Mouse (Mus musculus) liver, postnatal 0 days (tissue): ENCODE results near the gene Pold1. TPM values are rescaled to one million over a fixed set of nuclear protein-coding genes. Genes with fewer than 3 reads are reported as not detected.

ENCODE experiments used
- ATAC-seq: fragments of 200-750 bp; cut with Nextera tagmentation; 2 replicates; pipeline ENCODE4 v1.8.0; 2017; ENCODE audit warnings: mild to moderate bottlenecking, moderate library complexity
- DNase-seq: peaks from one replicate; pipeline ENCODE4 v3.0.0-alpha.2; 2016
- H3K27ac ChIP-seq: fragments of 300-500 bp; sonication (generic); 2 replicates; pipeline ENCODE4 v1.5.1; 2014; ENCODE audit warnings: antibody characterized with exemption, moderate library complexity, mild to moderate bottlenecking, low read depth
- H3K27me3 ChIP-seq: fragments of 300-500 bp; sonication (generic); 2 replicates; pipeline ENCODE4 v1.6.1; 2014; ENCODE audit warnings: low read length, control low read depth, mixed read lengths; ENCODE audit not compliant: insufficient read depth
- H3K36me3 ChIP-seq: fragments of 300-500 bp; sonication (generic); replicated peaks from 2 replicates; pipeline ENCODE4 v1.6.1; 2014; ENCODE audit warnings: mild to moderate bottlenecking, control low read depth, low read length, moderate library complexity, mixed read lengths; ENCODE audit not compliant: insufficient read depth
- H3K4me1 ChIP-seq: fragments of 300-500 bp; sonication (generic); 2 replicates; pipeline ENCODE4 v1.6.1; 2014; ENCODE audit warnings: antibody characterized with exemption, mild to moderate bottlenecking, control low read depth; ENCODE audit not compliant: insufficient read depth
- H3K4me2 ChIP-seq: fragments of 300-500 bp; sonication (generic); 2 replicates; pipeline ENCODE4 v1.6.1; 2014; ENCODE audit warnings: low read depth, mild to moderate bottlenecking, low read length, moderate library complexity, mixed read lengths
- H3K4me3 ChIP-seq: fragments of 300-500 bp; sonication (generic); 2 replicates; pipeline ENCODE4 v1.5.1; 2014; ENCODE audit warnings: low read depth, low read length
- H3K9ac ChIP-seq: fragments of 300-500 bp; sonication (generic); replicated peaks from 2 replicates; pipeline ENCODE4 v1.6.1; 2014; ENCODE audit warnings: mild to moderate bottlenecking, moderate library complexity
- H3K9me3 ChIP-seq: fragments of 300-500 bp; sonication (generic); 2 replicates; pipeline ENCODE4 v1.6.1; 2016; ENCODE audit warnings: mild to moderate bottlenecking, control low read depth, low read length, mixed read lengths
- CTCF ChIP-seq: sonication (generic); IDR thresholded peaks from 2 replicates; pipeline ENCODE4 v1.5.1; 2016; ENCODE audit warnings: antibody characterized with exemption, low read depth
- EP300 ChIP-seq: IDR thresholded peaks from 2 replicates; pipeline ENCODE4 v1.6.1; 2016; ENCODE audit warnings: antibody characterized with exemption, low read depth, mild to moderate bottlenecking
- WGBS: fragments of 180-500 bp; shearing (Covaris S2); extraction: QIAGEN DNeasy Blood & Tissue Kit; methylation state at CpG from one replicate; pipeline ENCODE4 v1.1.7; 2014; ENCODE audit not compliant: insufficient replicate concordance; 5-methylcytosine and 5-hydroxymethylcytosine counted together
- polyA plus RNA-seq: library from polyadenylated mRNA; unstranded; fragments of >200 nt; fragmentation: Nextera tagmentation; extraction: Ambion mirVana; gene quantifications from 2 replicates; pipeline ENCODE4 v1.2.1, GENCODE M21; 2015

Gene Pold1
- polyA plus RNA-seq, 1 experiment from 2014 or later, result 25.1 TPM

GRCm38 (mm10) chr7:44492166-44492826 lies 56.4 kb downstream of the Pold1 start:
- peak; percentile 13 for DNase-seq
- Histone ChIP-seq H3K36me3 (peaks cover 26% of the 10 kb centered on the region), H3K9ac (no peak overlapping the region), H3K4me1 (peaks cover 20% of the 10 kb centered on the region), H3K27ac (no peak overlapping the region), H3K9me3 (no peaks in the 10 kb centered on the region), H3K4me2 (no peak overlapping the region), H3K27me3 (no peaks in the 10 kb centered on the region), H3K4me3 (no peak overlapping the region)
- WGBS, result 89% methylated on average over 21 of the region's 21 CpGs
- no peak for ATAC-seq
- TF ChIP-seq CTCF, result no peak
- TF ChIP-seq EP300, result no peak

- Histone ChIP-seq H3K27me3 (no peaks in the 10 kb centered on the region), H3K4me1 (peaks cover 12% of the 10 kb centered on the region), H3K9ac (no peak overlapping the region), H3K4me2 (no peak overlapping the region), H3K9me3 (no peaks in the 10 kb centered on the region), H3K36me3 (peaks cover 26% of the 10 kb centered on the region), H3K27ac (no peak overlapping the region), H3K4me3 (no peak overlapping the region)
- no peak for TF ChIP-seq CTCF
- TF ChIP-seq EP300, result no peak
- WGBS, result 97% methylated on average over 5 of the region's 5 CpGs
- DNase-seq (peak; percentile 14), ATAC-seq (no peak)
Observed at GRCm38 (mm10) chr7:44491391-44491790, 57.3 kb downstream of the Pold1 start.

GRCm38 (mm10) chr7:44490281-44490680 lies 58.4 kb downstream of the Pold1 start:
- no peaks in the 10 kb centered on the region for H3K27me3 ChIP-seq
- WGBS, result 73% methylated on average over 4 of the region's 4 CpGs
- H3K4me2 ChIP-seq, result no peak overlapping the region
- H3K4me3 ChIP-seq, result no peak overlapping the region
- TF ChIP-seq CTCF, result no peak
- TF ChIP-seq EP300, result no peak
- H3K36me3 ChIP-seq, result peaks cover 26% of the 10 kb centered on the region
- H3K9me3 ChIP-seq, result no peaks in the 10 kb centered on the region
- H3K4me1 ChIP-seq, result peaks cover 6% of the 10 kb centered on the region
- DNase-seq (peak; percentile 12), ATAC-seq (no peak)
- H3K9ac ChIP-seq, result no peak overlapping the region
- no peak overlapping the region for H3K27ac ChIP-seq

- H3K27ac ChIP-seq, result no peak overlapping the region
- no peak overlapping the region for H3K9ac ChIP-seq
- no peaks in the 10 kb centered on the region for H3K9me3 ChIP-seq
- peaks cover 26% of the 10 kb centered on the region for H3K36me3 ChIP-seq
- no peak for ATAC-seq
- no peaks in the 10 kb centered on the region for H3K4me1 ChIP-seq
- TF ChIP-seq EP300 (no peak), CTCF (no peak)
- DNase-seq, result no peak
- 82% methylated on average over 8 of the region's 8 CpGs for WGBS
- no peak overlapping the region for H3K4me3 ChIP-seq
- no peaks in the 10 kb centered on the region for H3K27me3 ChIP-seq
- no peak overlapping the region for H3K4me2 ChIP-seq
Observed at GRCm38 (mm10) chr7:44488545-44488944, 60.1 kb downstream of the Pold1 start.

GRCm38 (mm10) chr7:44487936-44488335 lies 60.7 kb downstream of the Pold1 start:
- Histone ChIP-seq H3K4me3 (no peak overlapping the region), H3K4me2 (no peak overlapping the region), H3K27me3 (no peaks in the 10 kb centered on the region), H3K9me3 (no peaks in the 10 kb centered on the region), H3K4me1 (no peaks in the 10 kb centered on the region), H3K27ac (no peak overlapping the region), H3K36me3 (peaks cover 23% of the 10 kb centered on the region), H3K9ac (no peak overlapping the region)
- peak; percentile 9 for DNase-seq
- 86% methylated on average over 7 of the region's 7 CpGs for whole genome bisulfite sequencing
- ATAC-seq, result no peak
- TF ChIP-seq CTCF (no peak), EP300 (no peak)

GRCm38 (mm10) chr7:44486927-44487575 lies 61.6 kb downstream of the Pold1 start:
- 72% methylated on average over 13 of the region's 13 CpGs for WGBS
- TF ChIP-seq EP300 (no peak), CTCF (no peak)
- H3K9ac ChIP-seq, result no peak overlapping the region

More at GRCm38 (mm10) chr7:44486927-44487575, 61.6 kb downstream of the Pold1 start:
- peak; percentile 12 for DNase-seq
- H3K27me3 ChIP-seq, result no peaks in the 10 kb centered on the region
- peaks cover 18% of the 10 kb centered on the region for H3K36me3 ChIP-seq
- H3K27ac ChIP-seq, result no peak overlapping the region
- H3K9me3 ChIP-seq, result no peaks in the 10 kb centered on the region
- no peak overlapping the region for H3K4me2 ChIP-seq
- H3K4me3 ChIP-seq, result no peak overlapping the region
- ATAC-seq, result no peak
- H3K4me1 ChIP-seq, result peaks cover 6% of the 10 kb centered on the region
